In genomic region chr2:30933917-30934450, GRCm38 (mm10) we compare ENCODE assay signal across 8 mouse cellular contexts. TPM values are rescaled to one million over a fixed set of nuclear protein-coding genes. Genes with fewer than 3 reads are reported as not detected.
DNase-seq lines count a peak whose midpoint lies in the region; ATAC-seq lines count a peak whose summit lies in the region.

No protein-coding gene starts in this region.

- ATAC-seq in frontal cortex, adult (ENCODE audit: low TSS enrichment): no peak

- peak; percentile 31 to 88 for DNase-seq in frontal cortex, adult 2 months (ENCODE audit: extremely low spot score in 1 of 2, low spot score in 1 of 2)
- DNase-seq in Muller cell, postnatal 12 days (ENCODE audit: inconsistent ontology term): peak; percentile 60
- peak; percentile 79 to 87 for DNase-seq in cerebellum, postnatal 25 days
- DNase-seq in gastrocnemius, postnatal 25 days: peak; percentile 55
- peak; percentile 86 for DNase-seq in layer of hippocampus, adult 11-12 months (ENCODE audit: low spot score)
- DNase-seq in lung, postnatal 36 days: peak; percentile 87
- DNase-seq in spleen, adult 12 weeks (ENCODE audit: low spot score): peak; percentile 46

RNA-seq across cellular contexts. Expression of gene Ptges, which starts 4.3 kb away (rescaled TPM):
- polyA plus RNA-seq in frontal cortex, adult 2 months (2012; rRNA removed): 8.3 and 9.3 TPM in 2 replicates
- total RNA-seq in gastrocnemius, postnatal 25 days (2021): 1 to 10 TPM; 4.1 to 6.9 TPM

RNA-seq across cellular contexts. Expression of gene Tor1b, which starts 18.8 kb away (rescaled TPM):
- 30.6 and 33.6 TPM in 2 replicates for polyA plus RNA-seq in frontal cortex, adult 2 months (2012; rRNA removed)
- 10 to 100 TPM; 19.0 to 19.3 TPM for total RNA-seq in gastrocnemius, postnatal 25 days (2021)

RNA-seq across cellular contexts. Expression of gene Tor1a, which starts 33.7 kb away (rescaled TPM):
- polyA plus RNA-seq in frontal cortex, adult 2 months (2012; rRNA removed): 45.7 and 53.9 TPM in 2 replicates
- 1 to 10 TPM; 4.3 to 5.9 TPM for total RNA-seq in gastrocnemius, postnatal 25 days (2021)

RNA-seq across cellular contexts. Expression of gene BC005624, which starts 48.0 kb away (rescaled TPM):
- 114 and 118 TPM in 2 replicates for polyA plus RNA-seq in frontal cortex, adult 2 months (2012; rRNA removed)
- total RNA-seq in gastrocnemius, postnatal 25 days (2021): 10 to 100 TPM; 21.2 to 21.3 TPM

RNA-seq across cellular contexts. Expression of gene Usp20, which starts 48.1 kb away (rescaled TPM):
- 43.4 and 48.1 TPM in 2 replicates for polyA plus RNA-seq in frontal cortex, adult 2 months (2012; rRNA removed)
- 10 to 100 TPM in 1 of 2 experiments, 1 to 10 TPM in 1; 8.4 to 14.3 TPM for total RNA-seq in gastrocnemius, postnatal 25 days (2021)
